Mouse (Mus musculus): ENCODE results near the gene Hdac5. TPM values are rescaled to one million over a fixed set of nuclear protein-coding genes. Genes with fewer than 3 reads are reported as not detected.

The Hdac5 gene
- polyA plus RNA-seq, 1 experiment from 2014 or later: 76.7 TPM

GRCm38 (mm10) chr11:102229331-102229953 lies 524 bp downstream of the Hdac5 start:
- peak; percentile 36; the same call in 1 of the 2 replicates for ATAC-seq (replicated peaks; ENCODE audit: insufficient number of reproducible peaks, insufficient read depth, low FRiP score, low read depth)
- under 1% methylated on average over 47 of the region's 47 CpGs for WGBS
- H3K4me1 ChIP-seq (replicated peaks): peaks cover 54% of the 10 kb centered on the region
- peak overlapping the region; percentile 89 for H3K4me3 ChIP-seq
- H3K9ac ChIP-seq: peak overlapping the region; percentile 92
- H3K9me3 ChIP-seq (replicated peaks): no peaks in the 10 kb centered on the region
- peak overlapping the region; percentile 91 for H3K27ac ChIP-seq
- H3K4me2 ChIP-seq: peak overlapping the region; percentile 84
- H3K27me3 ChIP-seq: no peaks in the 10 kb centered on the region
- no peaks in the 10 kb centered on the region for H3K36me3 ChIP-seq

GRCm38 (mm10) chr11:102228646-102229268 lies 1.2 kb downstream of the Hdac5 start:
- 0 out of 2 replicates have a peak overlapping the region, but pooled peaks have one; percentile 91 for H3K27ac ChIP-seq
- whole genome bisulfite sequencing: 16% methylated on average over 7 of the region's 7 CpGs
- H3K4me1 ChIP-seq (replicated peaks): peaks cover 59% of the 10 kb centered on the region
- peak overlapping the region; percentile 84 for H3K4me2 ChIP-seq
- H3K36me3 ChIP-seq: no peaks in the 10 kb centered on the region
- H3K9me3 ChIP-seq (replicated peaks): no peaks in the 10 kb centered on the region
- peak overlapping the region; percentile 89 for H3K4me3 ChIP-seq
- no peak for ATAC-seq (replicated peaks; ENCODE audit: insufficient number of reproducible peaks, insufficient read depth, low FRiP score, low read depth)
- H3K27me3 ChIP-seq: no peaks in the 10 kb centered on the region
- peak overlapping the region; percentile 92 for H3K9ac ChIP-seq

GRCm38 (mm10) chr11:102228191-102228545 lies 1.8 kb downstream of the Hdac5 start:
- no peaks in the 10 kb centered on the region for H3K9me3 ChIP-seq (replicated peaks)
- H3K9ac ChIP-seq: peak overlapping the region; percentile 92
- ATAC-seq (replicated peaks; ENCODE audit: insufficient number of reproducible peaks, insufficient read depth, low FRiP score, low read depth): no peak
- peak overlapping the region; percentile 89 for H3K4me3 ChIP-seq
- H3K36me3 ChIP-seq: no peaks in the 10 kb centered on the region
- peaks cover 65% of the 10 kb centered on the region for H3K4me1 ChIP-seq (replicated peaks)
- WGBS: 19% methylated on average over 9 of the region's 9 CpGs
- peak overlapping the region; percentile 84 for H3K4me2 ChIP-seq
- no peak overlapping the region for H3K27ac ChIP-seq
- no peaks in the 10 kb centered on the region for H3K27me3 ChIP-seq

- peak overlapping the region; percentile 92; the same call in 1 of the 2 replicates for H3K9ac ChIP-seq
- peaks cover 71% of the 10 kb centered on the region for H3K4me1 ChIP-seq (replicated peaks)
- WGBS: 20% methylated on average over 12 of the region's 12 CpGs
- peak overlapping the region; percentile 84 for H3K4me2 ChIP-seq
- peak overlapping the region; percentile 89 for H3K4me3 ChIP-seq
- H3K27me3 ChIP-seq: no peaks in the 10 kb centered on the region
- H3K27ac ChIP-seq: no peak overlapping the region
- no peak for ATAC-seq (replicated peaks; ENCODE audit: insufficient number of reproducible peaks, insufficient read depth, low FRiP score, low read depth)
- H3K9me3 ChIP-seq (replicated peaks): no peaks in the 10 kb centered on the region
- H3K36me3 ChIP-seq: no peaks in the 10 kb centered on the region
Measured at GRCm38 (mm10) chr11:102227270-102228190, 2.4 kb downstream of the Hdac5 start.

- no peaks in the 10 kb centered on the region for H3K36me3 ChIP-seq
- WGBS: 73% methylated on average over 12 of the region's 12 CpGs
- ATAC-seq (replicated peaks; ENCODE audit: insufficient number of reproducible peaks, insufficient read depth, low FRiP score, low read depth): no peak
- H3K4me3 ChIP-seq: no peak overlapping the region
- H3K4me1 ChIP-seq (replicated peaks): peaks cover 81% of the 10 kb centered on the region
- H3K27ac ChIP-seq: no peak overlapping the region
- H3K9me3 ChIP-seq (replicated peaks): no peaks in the 10 kb centered on the region
- H3K9ac ChIP-seq: no peak overlapping the region
- H3K4me2 ChIP-seq: no peak overlapping the region
- H3K27me3 ChIP-seq: no peaks in the 10 kb centered on the region
Measured at GRCm38 (mm10) chr11:102226067-102226978, 3.6 kb downstream of the Hdac5 start.

- Histone ChIP-seq H3K36me3 (no peaks in the 10 kb centered on the region), H3K27ac (peak overlapping the region; percentile 42), H3K27me3 (no peaks in the 10 kb centered on the region), H3K4me2 (peak overlapping the region; percentile 59), H3K4me3 (peak overlapping the region; percentile 26; the same call in 1 of the 2 replicates), H3K9ac (peak overlapping the region; percentile 19; the same call in 1 of the 2 replicates), H3K9me3 (replicated peaks) (no peaks in the 10 kb centered on the region), H3K4me1 (replicated peaks) (peaks cover 88% of the 10 kb centered on the region)
- 64% methylated on average over 5 of the region's 5 CpGs for WGBS
- no peak for ATAC-seq (replicated peaks; ENCODE audit: insufficient number of reproducible peaks, insufficient read depth, low FRiP score, low read depth)
Measured at GRCm38 (mm10) chr11:102225221-102225620, 4.7 kb downstream of the Hdac5 start.

- Histone ChIP-seq H3K4me1 (replicated peaks) (peaks cover 93% of the 10 kb centered on the region), H3K9me3 (replicated peaks) (no peaks in the 10 kb centered on the region), H3K9ac (peak overlapping the region; percentile 19; the same call in 1 of the 2 replicates), H3K4me2 (peak overlapping the region; percentile 59), H3K27ac (peak overlapping the region; percentile 42), H3K36me3 (no peaks in the 10 kb centered on the region), H3K4me3 (peak overlapping the region; percentile 26), H3K27me3 (no peaks in the 10 kb centered on the region)
- no peak for ATAC-seq (replicated peaks; ENCODE audit: insufficient number of reproducible peaks, insufficient read depth, low FRiP score, low read depth)
- 10% methylated on average over 22 of the region's 22 CpGs for WGBS
Measured at GRCm38 (mm10) chr11:102224686-102225085, 5.3 kb downstream of the Hdac5 start.

GRCm38 (mm10) chr11:102223166-102223565 lies 6.8 kb downstream of the Hdac5 start:
- Histone ChIP-seq H3K36me3 (no peaks in the 10 kb centered on the region), H3K4me3 (no peak overlapping the region), H3K4me2 (no peak overlapping the region), H3K27ac (no peak overlapping the region), H3K4me1 (replicated peaks) (peaks cover 94% of the 10 kb centered on the region), H3K27me3 (no peaks in the 10 kb centered on the region), H3K9ac (no peak overlapping the region), H3K9me3 (replicated peaks) (no peaks in the 10 kb centered on the region)
- 26% methylated on average over 6 of the region's 6 CpGs for WGBS
- no peak for ATAC-seq (replicated peaks; ENCODE audit: insufficient number of reproducible peaks, insufficient read depth, low FRiP score, low read depth)

GRCm38 (mm10) chr11:102221954-102222351 lies 8.0 kb downstream of the Hdac5 start:
- Histone ChIP-seq H3K4me2 (no peak overlapping the region), H3K9ac (peak overlapping the region; percentile 13; the same call in 1 of the 2 replicates), H3K4me1 (replicated peaks) (peaks cover 94% of the 10 kb centered on the region), H3K27ac (0 out of 2 replicates have a peak overlapping the region, but pooled peaks have one; percentile 21), H3K9me3 (replicated peaks) (no peaks in the 10 kb centered on the region), H3K4me3 (no peak overlapping the region), H3K36me3 (no peaks in the 10 kb centered on the region), H3K27me3 (no peaks in the 10 kb centered on the region)
- ATAC-seq (replicated peaks; ENCODE audit: insufficient number of reproducible peaks, insufficient read depth, low FRiP score, low read depth): no peak
- 60% methylated on average over 8 of the region's 8 CpGs for WGBS

- ATAC-seq (replicated peaks; ENCODE audit: insufficient number of reproducible peaks, insufficient read depth, low FRiP score, low read depth): no peak
Measured at GRCm38 (mm10) chr11:102221243-102221953, 8.6 kb downstream of the Hdac5 start.

More at GRCm38 (mm10) chr11:102221243-102221953, 8.6 kb downstream of the Hdac5 start:
- Histone ChIP-seq H3K36me3 (no peaks in the 10 kb centered on the region), H3K9me3 (replicated peaks) (no peaks in the 10 kb centered on the region), H3K27ac (0 out of 2 replicates have a peak overlapping the region, but pooled peaks have one; percentile 95), H3K27me3 (no peaks in the 10 kb centered on the region), H3K4me1 (replicated peaks) (peaks cover 92% of the 10 kb centered on the region), H3K4me3 (no peak overlapping the region), H3K4me2 (no peak overlapping the region), H3K9ac (peak overlapping the region; percentile 13; the same call in 1 of the 2 replicates)
- WGBS: 82% methylated on average over 8 of the region's 8 CpGs
